Mouse (Mus musculus) testis, adult 10 weeks (tissue): ENCODE results near the gene Actl10. TPM values are rescaled to one million over a fixed set of nuclear protein-coding genes. Genes with fewer than 3 reads are reported as not detected.

Source experiments
- polyA plus RNA-seq: library from polyadenylated mRNA; stranded (reverse); fragments of 350-450 nt; fragmentation: Illumina TruSeq; extraction: RNeasy Lipid Tissue Mini Kit (QIAGEN cat#74804); gene quantifications from one replicate; pipeline ENCODE4 v1.2.3, GENCODE M21; 2014; ENCODE audit warnings: low read depth, low replicate concordance

Gene Actl10
- polyA plus RNA-seq: 2.3 TPM

GRCm38 (mm10) chr2:154551476-154551875 lies at the start of gene Actl10:
Gene Actl10 (plus strand): TSS chr2:154551776.

DNA sequence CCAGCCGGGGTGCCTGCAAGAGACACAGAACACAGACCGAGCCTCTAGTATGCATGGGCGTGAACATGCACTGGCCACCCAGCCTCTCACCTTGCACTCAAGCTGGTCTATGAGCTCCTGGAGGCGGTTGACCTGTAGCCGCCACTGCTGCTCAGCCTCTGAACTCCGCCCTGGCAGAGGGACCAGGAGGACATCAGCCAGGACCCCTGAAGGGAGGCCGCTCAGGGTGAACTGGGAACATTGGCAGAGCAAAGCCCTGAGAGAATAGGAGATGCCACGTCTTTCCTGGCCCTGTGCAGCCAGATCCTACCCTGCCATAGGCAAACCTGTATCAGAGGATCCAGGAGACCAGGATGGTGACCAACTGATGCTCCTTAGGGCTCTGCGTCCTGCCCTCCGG lies 4.9 kb upstream of the Actl10 start, which contains the start of gene 1700003F12Rik:
Gene 1700003F12Rik, plus strand, starts transcription at position 375 of the 400 bp plus-strand sequence.

DNA sequence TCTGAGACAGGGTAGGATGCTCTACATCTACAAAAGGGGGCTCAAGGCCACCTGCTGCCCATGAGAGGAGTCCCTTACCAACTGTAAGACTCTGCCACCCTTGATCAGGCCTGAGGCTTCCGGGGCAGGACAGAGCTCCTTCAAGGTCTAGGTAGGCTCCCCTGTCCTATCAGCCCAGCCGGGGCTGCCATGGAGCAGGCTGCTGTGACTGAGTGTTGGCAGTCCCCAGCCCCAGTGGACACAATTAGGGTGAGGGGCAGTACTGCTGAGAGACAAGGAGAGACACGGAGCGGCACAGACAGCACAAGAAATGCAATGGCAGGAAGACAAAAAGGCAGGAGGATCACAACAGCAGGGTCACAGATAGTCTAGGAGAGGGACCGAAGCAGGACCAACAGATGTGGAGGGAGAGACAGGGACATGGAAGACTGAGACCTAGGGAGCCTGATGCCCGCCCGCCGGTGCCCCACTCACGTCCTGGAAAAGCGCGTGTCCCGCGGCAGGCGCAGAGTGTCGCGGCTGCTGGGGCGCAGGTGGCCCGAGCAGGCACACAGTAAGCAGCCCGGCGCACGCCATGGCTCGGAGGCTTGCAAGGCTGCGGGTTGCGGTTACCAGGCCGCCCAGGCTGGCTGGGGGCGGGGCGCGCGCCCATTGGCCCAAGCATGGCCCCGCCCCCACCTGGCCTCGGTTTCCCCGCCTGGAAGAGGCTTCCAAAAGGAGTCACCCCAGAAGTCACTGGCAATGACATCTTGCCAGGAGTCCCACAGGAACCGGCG lies 6.9 kb downstream of the Actl10 start, which contains the start of gene Necab3:
Gene Necab3, minus strand, starts transcription at position 627 of the 776 bp plus-strand sequence.

GRCm38 (mm10) chr2:154569836-154570286 lies 18.3 kb downstream of the Actl10 start, which contains the start of gene E2f1:
Gene E2f1 (minus strand): TSS chr2:154569892.

Other genes starting within 250 kb of the Actl10 start
- gene Bpifb9b, start 244.5 kb upstream of the Actl10 start, polyA plus RNA-seq: not detected
- 4.5 TPM for gene Cdk5rap1, start 178.8 kb upstream of the Actl10 start, polyA plus RNA-seq
- 0.18 TPM for gene Snta1, start 143.7 kb upstream of the Actl10 start, polyA plus RNA-seq
- gene Cbfa2t2, start 115.3 kb upstream of the Actl10 start, polyA plus RNA-seq: 14.8 TPM
- gene 1700003F12Rik, start 4.7 kb upstream of the Actl10 start, polyA plus RNA-seq: 4.3 TPM
- gene Necab3, start 7.1 kb downstream of the Actl10 start, polyA plus RNA-seq: 4.3 TPM
- gene E2f1, start 18.1 kb downstream of the Actl10 start, polyA plus RNA-seq: 0.10 TPM
- gene Pxmp4, start 51.9 kb downstream of the Actl10 start, polyA plus RNA-seq: 1.0 TPM
- not detected for gene Zfp341, start 61.5 kb downstream of the Actl10 start, polyA plus RNA-seq
- 0.76 TPM for gene 4930519P11Rik, start 61.7 kb downstream of the Actl10 start, polyA plus RNA-seq
- gene Chmp4b, start 99.9 kb downstream of the Actl10 start, polyA plus RNA-seq: 60.7 TPM
- not detected for gene Gm14214, start 218.3 kb downstream of the Actl10 start, polyA plus RNA-seq
- gene Raly, start 239.3 kb downstream of the Actl10 start, polyA plus RNA-seq: 42.9 TPM
- gene a, start 239.6 kb downstream of the Actl10 start, polyA plus RNA-seq: not detected